Mouse (Mus musculus) spleen, adult 2 months (tissue): ENCODE measurements around the gene Abcc3. TPM values are rescaled to one million over a fixed set of nuclear protein-coding genes. Genes with fewer than 3 reads are reported as not detected.

Source experiments
- DNase-seq, 2 experiments: peaks; one replicate each; pipeline versions ENCODE4 v3.0.0 to v3.0.0-alpha.2; 2012 to 2021; ENCODE audit warnings: low spot score in 2 of 2, low read depth in 1 of 2
- H3K27ac ChIP-seq: fragments of 200-500 bp; 2 replicates; pipeline ENCODE4 v1.5.1; 2012; ENCODE audit warnings: low read length, inconsistent platforms; ENCODE audit not compliant: insufficient read depth
- H3K27me3 ChIP-seq: fragments of 200-500 bp; 2 replicates; pipeline ENCODE4 v1.6.1; 2012; ENCODE audit warnings: mild to moderate bottlenecking, moderate library complexity, low read length, inconsistent platforms; ENCODE audit not compliant: control insufficient read depth, insufficient read depth
- H3K36me3 ChIP-seq: fragments of 200-500 bp; 2 replicates; pipeline ENCODE4 v1.6.1; 2012; ENCODE audit warnings: mild to moderate bottlenecking, low read length, inconsistent platforms; ENCODE audit not compliant: control insufficient read depth, insufficient read depth
- H3K4me1 ChIP-seq: fragments of 200-500 bp; 2 replicates; pipeline ENCODE4 v1.6.1; 2011; ENCODE audit warnings: inconsistent platforms; ENCODE audit not compliant: control insufficient read depth, insufficient read depth, insufficient read length
- H3K4me3 ChIP-seq: fragments of 200-500 bp; 2 replicates; pipeline ENCODE4 v1.5.1; 2011; ENCODE audit warnings: mild to moderate bottlenecking, inconsistent platforms; ENCODE audit not compliant: insufficient read depth, insufficient read length; ENCODE audit errors: extremely low read depth
- CTCF ChIP-seq: fragments of 200-500 bp; IDR thresholded peaks from 2 replicates; pipeline ENCODE4 v1.5.1; 2011; ENCODE audit warnings: mild to moderate bottlenecking, inconsistent platforms; ENCODE audit not compliant: insufficient read depth, insufficient read length, insufficient replicate concordance; ENCODE audit errors: extremely low read depth
- POLR2A ChIP-seq: fragments of 200-500 bp; IDR thresholded peaks from 2 replicates; pipeline ENCODE4 v1.6.1; 2011; ENCODE audit warnings: low read depth, low read length, inconsistent platforms
- WGBS: fragments of 180-500 bp; shearing (Covaris S2); methylation state at CpG from one replicate; pipeline ENCODE4 v1.1.7; 2018; 5-methylcytosine and 5-hydroxymethylcytosine counted together
- polyA plus RNA-seq: library from polyadenylated mRNA; depleted of rRNA; stranded (reverse); fragments of >200 nt; gene quantifications from 2 replicates; pipeline ENCODE4 v1.2.3, GENCODE M21; 2012

Gene Abcc3
- polyA plus RNA-seq, 1 experiment: 58.7 TPM

DNA sequence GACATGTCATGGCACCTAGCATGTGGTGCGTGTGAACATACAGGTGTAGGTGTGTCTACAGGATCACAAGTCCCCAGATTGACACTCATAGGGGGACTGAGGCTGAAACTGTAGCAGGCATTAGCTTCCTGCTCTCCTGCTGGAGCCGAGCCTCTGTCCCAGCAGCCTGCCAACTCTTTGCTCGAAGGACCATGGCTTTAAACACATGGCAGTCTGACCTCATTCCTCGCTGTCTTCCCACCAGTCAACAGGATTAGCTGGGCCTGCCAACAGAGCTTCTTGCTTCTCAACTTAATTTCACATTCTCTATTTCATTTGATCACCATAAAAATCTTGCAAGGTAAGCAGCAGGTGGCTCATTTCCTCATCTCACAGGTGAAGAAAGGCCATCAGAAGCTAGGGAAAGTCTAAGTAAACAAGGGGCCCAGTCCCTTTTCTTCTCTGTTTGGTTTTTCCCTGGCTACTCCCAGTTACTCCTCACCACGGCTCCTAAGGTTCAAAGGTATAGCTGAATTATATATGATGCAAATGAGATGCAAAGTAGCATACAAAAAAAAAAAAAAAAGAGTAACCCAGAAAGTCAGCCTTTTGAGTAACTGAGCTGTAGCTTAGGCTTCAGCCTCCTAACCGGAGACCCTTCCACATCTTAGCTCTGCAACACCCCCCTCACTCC lies 2.9 kb downstream of the Abcc3 start:
- H3K36me3 ChIP-seq: no peaks in the 10 kb centered on the region
- H3K4me3 ChIP-seq: no peak overlapping the region
- 83% methylated on average over 6 of the region's 6 CpGs for WGBS
- no peak for TF ChIP-seq POLR2A
- no peak for TF ChIP-seq CTCF
- H3K27me3 ChIP-seq: 0 out of 2 replicates have a peak, but pooled peaks cover 2% of the 10 kb centered on the region
- peaks cover 17% of the 10 kb centered on the region; the same call in 1 of the 2 replicates for H3K4me1 ChIP-seq
- no peak for DNase-seq
- H3K27ac ChIP-seq: no peak overlapping the region

DNA sequence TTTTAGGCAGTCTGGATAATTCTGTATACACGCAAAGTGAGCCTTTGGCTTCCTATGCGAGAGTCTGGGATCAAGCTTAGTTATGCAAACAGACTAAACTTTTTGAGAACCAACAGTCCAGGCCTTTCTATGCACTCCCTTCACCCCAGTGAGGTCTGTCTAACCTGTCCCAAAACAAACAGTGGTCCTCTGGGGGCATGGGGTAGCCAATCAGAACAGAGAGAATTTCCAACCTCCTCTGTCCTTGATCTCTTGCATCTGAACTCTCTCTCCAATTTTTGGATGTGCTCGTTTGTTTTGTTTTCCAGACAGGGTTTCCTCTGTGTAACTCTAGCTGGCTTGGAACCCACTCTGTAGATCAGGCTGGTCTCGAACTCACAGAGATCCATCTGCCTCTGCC lies 3.8 kb downstream of the Abcc3 start:
- DNase-seq: no peak
- 85% methylated on average over 4 of the region's 4 CpGs for WGBS
- Histone ChIP-seq H3K4me3 (no peak overlapping the region), H3K27ac (no peak overlapping the region), H3K36me3 (no peaks in the 10 kb centered on the region), H3K27me3 (0 out of 2 replicates have a peak, but pooled peaks cover 2% of the 10 kb centered on the region), H3K4me1 (peaks cover 17% of the 10 kb centered on the region; the same call in 1 of the 2 replicates)
- no peak for TF ChIP-seq CTCF
- no peak for TF ChIP-seq POLR2A

DNA sequence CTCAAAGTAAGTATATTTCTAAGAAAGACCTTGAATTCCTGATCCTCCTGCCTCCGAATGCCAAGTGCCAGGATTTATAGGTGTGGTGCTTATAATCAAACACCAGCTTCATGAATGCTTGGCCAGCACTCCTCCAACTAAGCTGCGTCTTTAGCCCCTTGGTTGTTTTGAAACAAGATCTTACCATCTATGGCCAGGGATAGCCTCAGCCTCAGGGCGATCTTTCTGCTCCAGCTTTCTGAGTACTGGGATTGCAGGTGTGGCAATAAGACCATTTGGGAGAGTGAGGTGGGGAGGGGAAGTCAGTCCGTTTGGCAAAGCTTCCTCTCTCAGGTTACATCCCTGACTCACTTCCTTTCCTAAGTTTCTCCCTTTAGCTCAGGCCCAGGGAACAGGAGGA lies 5.0 kb downstream of the Abcc3 start:
- H3K4me3 ChIP-seq: no peak overlapping the region
- H3K27ac ChIP-seq: no peak overlapping the region
- no peak for DNase-seq
- 0 out of 2 replicates have a peak, but pooled peaks cover 1% of the 10 kb centered on the region for H3K27me3 ChIP-seq
- TF ChIP-seq POLR2A: no peak
- TF ChIP-seq CTCF: no peak
- no peaks in the 10 kb centered on the region for H3K36me3 ChIP-seq
- 85% methylated on average over 4 of the region's 4 CpGs for WGBS
- peaks cover 17% of the 10 kb centered on the region; the same call in 1 of the 2 replicates for H3K4me1 ChIP-seq

DNA sequence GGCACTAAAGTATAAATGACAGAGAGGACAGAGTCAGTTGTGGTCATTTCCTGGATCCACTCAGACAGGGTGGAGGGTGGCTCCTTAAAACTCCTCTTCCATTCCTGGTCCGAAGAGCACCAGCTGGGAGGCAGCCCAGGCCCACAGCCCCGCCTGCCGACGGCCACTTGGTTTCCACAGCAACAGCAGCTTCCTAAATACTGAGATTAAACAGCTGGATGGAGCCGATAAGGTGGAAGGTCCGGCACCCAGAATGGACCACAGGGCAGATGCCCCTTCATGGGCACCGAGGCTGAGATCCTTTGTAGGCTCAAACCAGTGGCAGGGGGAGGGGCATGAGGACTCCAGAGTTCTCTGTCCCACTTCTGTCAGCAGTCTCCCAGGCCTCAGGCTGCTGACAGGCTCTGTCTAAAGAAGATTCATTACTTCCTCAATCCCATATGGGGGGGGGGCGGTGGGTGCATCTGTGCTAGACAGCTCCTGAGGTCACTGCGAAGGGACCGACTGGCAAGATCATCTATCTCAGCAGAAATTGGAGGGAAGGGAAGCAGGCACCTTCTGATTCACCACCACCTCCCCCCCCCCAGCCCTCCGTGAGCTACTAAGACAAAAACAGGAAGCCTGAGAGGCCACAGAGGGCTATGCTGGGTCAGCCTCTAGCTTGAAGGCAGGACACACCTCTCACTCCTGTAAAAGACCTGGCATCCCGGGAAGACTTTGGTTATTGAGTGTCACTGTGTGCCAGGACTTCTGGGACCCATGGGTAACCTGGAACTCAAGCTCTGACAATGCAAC lies 6.6 kb downstream of the Abcc3 start:
- H3K27me3 ChIP-seq: no peaks in the 10 kb centered on the region
- 5% methylated on average over 12 of the region's 12 CpGs for WGBS
- peak; percentile 32 to 36 for DNase-seq
- H3K27ac ChIP-seq: peak overlapping the region; percentile 75
- no peak for TF ChIP-seq CTCF
- no peak; the same call in 1 of the 2 replicates for TF ChIP-seq POLR2A
- peaks cover 17% of the 10 kb centered on the region; the same call in 1 of the 2 replicates for H3K4me1 ChIP-seq
- H3K4me3 ChIP-seq: peak overlapping the region; percentile 32; the same call in 1 of the 2 replicates
- H3K36me3 ChIP-seq: no peaks in the 10 kb centered on the region

DNA sequence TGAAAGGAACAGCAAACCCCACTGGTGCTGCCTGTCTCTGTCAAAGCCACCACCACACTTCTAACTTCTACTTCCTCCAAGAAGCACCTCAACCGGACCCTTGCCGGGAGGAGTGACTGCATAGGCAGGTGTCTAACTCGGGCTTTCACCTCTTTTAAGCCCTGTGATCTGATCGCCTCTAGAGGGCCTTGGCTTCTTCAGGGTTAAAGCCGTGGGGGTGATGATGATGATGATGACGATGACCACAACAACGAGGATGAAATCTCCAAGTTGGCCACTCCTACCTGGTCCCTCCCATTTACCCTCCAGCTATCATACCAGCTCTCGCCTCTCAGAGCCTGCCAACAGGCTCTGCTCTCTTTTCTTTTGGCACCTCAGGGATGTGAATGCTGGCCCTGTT lies 13.1 kb downstream of the Abcc3 start:
- no peaks in the 10 kb centered on the region for H3K4me1 ChIP-seq
- TF ChIP-seq CTCF (no peak), POLR2A (no peak)
- H3K27me3 ChIP-seq: no peaks in the 10 kb centered on the region
- DNase-seq: no peak
- no peak overlapping the region for H3K4me3 ChIP-seq
- no peaks in the 10 kb centered on the region for H3K36me3 ChIP-seq
- no peak overlapping the region for H3K27ac ChIP-seq
- WGBS: 33% methylated on average over 8 of the region's 8 CpGs

DNA sequence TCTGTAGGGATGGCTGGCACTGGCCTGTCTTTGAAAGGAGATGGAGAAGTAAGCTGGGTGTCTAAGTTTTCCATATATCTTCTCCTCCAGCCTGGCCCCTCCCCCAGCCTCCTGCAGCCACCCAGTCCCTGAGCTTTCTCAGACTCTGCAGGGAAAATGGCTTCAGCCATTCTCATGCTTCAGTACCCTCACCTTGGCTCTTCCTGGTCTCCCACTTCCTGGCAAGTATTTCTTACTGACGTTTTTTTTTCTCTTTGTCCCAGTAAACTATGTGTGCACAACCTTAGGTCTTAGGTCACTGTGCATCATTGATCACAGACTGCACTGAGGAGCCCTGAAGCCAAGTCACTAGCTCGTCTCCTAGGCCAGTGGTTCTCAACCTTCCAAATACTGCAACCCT lies 13.7 kb downstream of the Abcc3 start:
- Histone ChIP-seq H3K27ac (no peak overlapping the region), H3K36me3 (no peaks in the 10 kb centered on the region), H3K4me3 (no peak overlapping the region), H3K4me1 (no peaks in the 10 kb centered on the region), H3K27me3 (no peaks in the 10 kb centered on the region)
- TF ChIP-seq CTCF (no peak), POLR2A (no peak)
- DNase-seq: no peak
- 61% methylated on average over 2 of the region's 2 CpGs for WGBS
